Mouse (Mus musculus): Measurements from ENCODE around the gene Dbf4.

Gene Dbf4

GRCm38 (mm10) chr5:8366771-8367613 is 55.5 kb downstream of the Dbf4 start:
- DNase-seq: peak; percentile 76

- no peak for DNase-seq
Measured at GRCm38 (mm10) chr5:8362361-8362760, 60.2 kb downstream of the Dbf4 start.

GRCm38 (mm10) chr5:8357677-8358076 is 64.8 kb downstream of the Dbf4 start:
- DNase-seq: no peak

- no peak for DNase-seq
Measured at GRCm38 (mm10) chr5:8356885-8357651, 65.4 kb downstream of the Dbf4 start.

- DNase-seq: no peak
Measured at GRCm38 (mm10) chr5:8356326-8356725, 66.2 kb downstream of the Dbf4 start.

GRCm38 (mm10) chr5:8349557-8349956 is 73.0 kb downstream of the Dbf4 start:
- no peak for DNase-seq
